Mouse (Mus musculus) kidney, postnatal 14 days (tissue): ENCODE data around the gene Srrm2.

Experiments used
- DNase-seq: peaks from one replicate; pipeline ENCODE4 v3.0.0; 2022; ENCODE audit warnings: mixed read lengths

Gene Srrm2

DNA sequence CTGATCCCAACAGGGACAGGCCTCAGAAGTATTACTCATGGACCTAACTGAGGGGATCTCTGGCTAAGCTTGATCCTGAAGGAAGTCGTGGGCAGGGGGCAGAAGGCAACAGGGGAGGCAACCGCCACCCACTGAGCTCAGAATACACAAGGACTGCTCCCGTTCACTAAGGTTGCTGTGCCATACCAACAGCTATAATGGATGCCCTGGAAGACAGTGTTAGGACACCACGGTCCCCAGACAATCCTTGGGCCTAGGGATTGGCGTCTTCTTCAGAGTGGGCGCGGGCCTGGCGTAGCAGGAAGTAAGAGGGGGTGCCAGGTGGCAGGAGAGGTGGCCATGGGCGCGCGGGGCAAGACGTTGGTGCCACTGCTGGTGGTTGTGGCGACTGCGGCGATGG, 77.4 kb downstream of the Srrm2 start, which contains the start of gene Prss21:
Prss21 (plus strand) TSS at position 301 of the 400 bp plus-strand sequence.
- no peak for DNase-seq

DNA sequence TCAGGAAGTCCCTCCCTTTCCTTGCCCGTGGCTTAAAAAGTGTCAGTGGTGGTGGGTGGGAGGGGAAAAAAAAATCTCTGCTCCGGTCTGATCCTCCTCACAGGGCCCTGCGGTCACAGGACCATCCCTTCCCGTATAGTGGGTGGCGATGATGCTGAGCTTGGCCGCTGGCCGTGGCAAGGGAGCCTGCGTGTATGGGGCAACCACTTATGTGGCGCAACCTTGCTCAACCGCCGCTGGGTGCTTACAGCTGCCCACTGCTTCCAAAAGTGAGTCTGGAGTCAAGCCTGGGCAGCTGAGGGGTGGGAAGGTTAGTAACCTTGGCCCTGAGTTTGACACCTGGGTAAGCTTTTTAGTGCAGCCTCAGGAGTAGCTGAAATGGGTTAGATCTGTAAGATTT, 78.2 kb downstream of the Srrm2 start:
- DNase-seq = no peak
